Mouse (Mus musculus) lung, postnatal 4 days (tissue): ENCODE data around the gene Jund.
A peak's percentile ranks its signal among the peaks of the same experiment; 100 is the strongest.

Experiments used
- DNase-seq, 2 experiments: peaks; one replicate each; pipeline ENCODE4 v3.0.0; 2021

The Jund gene

GRCm38 (mm10) chr8:70675336-70675735 lies 23.4 kb upstream of the Jund start:
- DNase-seq: no peak

DNA sequence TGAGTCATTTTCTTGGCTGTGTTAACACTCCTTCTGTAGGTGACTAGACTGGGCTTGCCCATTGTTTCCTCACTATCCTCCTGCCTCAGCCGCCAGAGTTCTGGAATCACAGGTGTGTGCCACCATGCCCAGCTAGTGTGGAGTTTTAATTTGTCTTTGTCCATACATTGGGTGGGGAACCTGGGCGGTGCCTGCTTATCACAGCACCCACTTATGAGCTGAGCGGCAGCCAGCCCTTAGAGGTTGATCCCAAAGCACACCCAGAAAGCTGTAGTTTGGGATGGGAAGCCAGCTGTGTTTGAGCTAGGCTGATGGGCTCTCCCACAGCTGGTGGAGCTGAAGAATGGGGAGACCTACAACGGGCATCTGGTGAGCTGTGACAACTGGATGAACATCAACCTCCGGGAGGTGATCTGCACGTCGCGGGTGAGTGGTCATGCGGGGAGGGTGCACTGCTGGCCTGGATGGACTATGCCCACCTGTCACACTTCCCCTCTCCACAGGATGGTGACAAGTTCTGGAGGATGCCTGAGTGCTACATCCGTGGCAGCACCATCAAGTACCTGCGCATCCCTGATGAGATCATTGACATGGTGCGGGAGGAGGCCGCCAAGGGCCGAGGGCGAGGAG lies 21.2 kb upstream of the Jund start:
- no peak for DNase-seq

- no peak for DNase-seq
Observed at GRCm38 (mm10) chr8:70678679-70679078, 20.1 kb upstream of the Jund start.

GRCm38 (mm10) chr8:70679404-70679803 lies 19.3 kb upstream of the Jund start:
- no peak for DNase-seq

DNA sequence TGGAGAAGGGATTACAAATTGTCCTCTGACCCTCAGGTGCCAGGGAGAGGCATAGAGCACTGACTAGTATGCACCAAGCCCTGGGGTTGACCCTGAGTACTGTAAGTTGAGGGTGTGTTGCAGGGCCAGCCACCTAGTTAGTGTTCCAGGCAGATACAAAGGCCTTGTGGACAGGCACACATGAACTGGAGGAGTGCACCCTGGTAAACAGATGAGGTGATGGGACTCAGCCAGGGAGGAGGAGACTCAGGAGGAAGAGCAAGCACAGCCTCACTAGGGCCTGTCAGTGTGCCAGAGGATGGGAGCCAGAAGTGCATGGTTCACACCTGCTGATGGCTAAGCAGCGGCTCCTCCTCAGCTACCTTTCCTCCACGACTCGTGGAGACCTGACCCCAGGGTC lies 18.7 kb upstream of the Jund start:
- no peak for DNase-seq

GRCm38 (mm10) chr8:70681410-70681809 lies 17.3 kb upstream of the Jund start:
- DNase-seq: no peak

GRCm38 (mm10) chr8:70682193-70682592 lies 16.6 kb upstream of the Jund start:
- DNase-seq: peak; percentile 85 to 89

GRCm38 (mm10) chr8:70682692-70683091 lies 16.1 kb upstream of the Jund start:
- DNase-seq: no peak

DNA sequence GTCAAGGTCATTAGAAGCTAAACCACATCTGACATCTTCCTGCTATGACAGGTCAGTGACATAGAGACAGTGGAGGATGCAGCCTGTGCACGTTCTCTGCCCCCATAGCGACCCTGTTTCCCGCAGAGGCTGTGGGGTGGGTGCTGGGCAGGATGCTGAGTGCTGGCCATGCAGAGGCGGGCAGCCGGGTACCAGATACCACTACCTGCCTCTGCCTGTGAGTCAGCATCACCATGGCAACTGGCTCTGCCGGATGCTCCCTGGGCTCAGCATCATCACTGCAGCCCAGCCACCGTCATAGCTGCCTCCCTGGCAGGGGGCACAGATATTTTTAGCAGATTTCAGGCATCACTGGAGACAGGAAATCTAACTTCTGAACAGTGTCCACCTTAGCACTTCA lies 14.5 kb upstream of the Jund start:
- DNase-seq: no peak

- DNase-seq: peak; percentile 70 to 76
Observed at GRCm38 (mm10) chr8:70687576-70687975, 11.2 kb upstream of the Jund start.

DNA sequence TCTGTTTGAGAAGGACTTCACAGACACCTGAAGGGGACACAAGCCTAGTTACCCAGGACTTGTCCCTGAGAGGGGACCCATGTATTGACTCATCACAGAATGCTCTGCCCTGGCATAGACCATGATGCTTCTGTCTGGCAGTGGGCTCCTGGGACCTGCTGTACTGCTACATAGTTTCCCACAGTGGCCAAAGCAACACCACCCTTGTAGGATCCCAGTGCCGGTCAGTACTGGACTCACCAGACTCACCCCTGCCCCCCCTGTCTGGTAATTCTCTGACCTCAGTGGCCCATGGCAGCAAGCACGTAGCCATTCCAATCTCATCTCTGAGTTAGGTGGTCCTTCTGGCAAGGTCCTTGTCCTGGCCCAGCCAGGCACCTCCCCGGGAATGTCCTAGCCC lies 10.6 kb upstream of the Jund start:
- DNase-seq: no peak

DNA sequence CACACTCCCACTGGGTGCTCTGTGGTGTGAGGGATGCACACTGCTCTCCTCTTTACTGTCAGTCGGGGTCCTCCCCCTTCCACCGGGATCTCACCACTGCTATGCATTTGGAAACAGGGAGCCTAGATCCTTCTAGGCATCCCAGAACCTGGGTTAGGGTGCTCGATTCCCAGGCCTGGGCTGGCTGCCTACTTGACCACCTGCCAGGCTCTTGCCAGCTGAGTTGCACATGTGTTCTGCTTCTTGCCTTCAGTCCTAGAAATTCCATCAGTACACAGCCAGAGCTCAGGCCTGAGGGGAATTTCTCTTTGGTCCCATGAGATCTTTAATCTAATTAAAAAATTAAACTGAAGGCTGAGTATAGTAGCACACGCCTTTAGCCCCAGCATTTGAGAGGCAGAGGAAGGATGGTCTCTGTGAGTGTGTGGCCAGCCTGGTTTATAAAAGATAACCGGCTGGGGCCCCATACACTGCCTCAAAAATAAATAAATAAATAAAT lies 8.8 kb upstream of the Jund start:
- no peak for DNase-seq

DNA sequence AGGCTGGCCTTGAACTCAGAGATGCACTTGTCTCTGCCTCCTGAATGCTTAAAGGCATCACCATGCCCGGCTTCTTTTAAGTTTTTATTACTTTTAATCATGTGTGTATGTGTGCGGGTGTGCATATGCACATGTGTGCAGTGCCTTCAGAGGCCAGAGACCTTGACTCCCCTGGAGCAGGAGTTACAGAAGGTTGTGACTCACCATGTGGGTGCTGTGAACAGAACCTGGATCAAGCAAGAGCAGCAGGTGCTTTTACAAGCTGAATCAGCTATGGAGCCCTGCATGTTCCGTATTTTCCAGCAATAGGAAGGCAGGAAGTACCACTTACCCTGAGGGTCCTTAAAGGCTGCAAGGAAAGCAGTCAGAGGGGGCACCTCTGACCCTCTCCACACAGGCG lies 7.5 kb upstream of the Jund start:
- no peak for DNase-seq

DNA sequence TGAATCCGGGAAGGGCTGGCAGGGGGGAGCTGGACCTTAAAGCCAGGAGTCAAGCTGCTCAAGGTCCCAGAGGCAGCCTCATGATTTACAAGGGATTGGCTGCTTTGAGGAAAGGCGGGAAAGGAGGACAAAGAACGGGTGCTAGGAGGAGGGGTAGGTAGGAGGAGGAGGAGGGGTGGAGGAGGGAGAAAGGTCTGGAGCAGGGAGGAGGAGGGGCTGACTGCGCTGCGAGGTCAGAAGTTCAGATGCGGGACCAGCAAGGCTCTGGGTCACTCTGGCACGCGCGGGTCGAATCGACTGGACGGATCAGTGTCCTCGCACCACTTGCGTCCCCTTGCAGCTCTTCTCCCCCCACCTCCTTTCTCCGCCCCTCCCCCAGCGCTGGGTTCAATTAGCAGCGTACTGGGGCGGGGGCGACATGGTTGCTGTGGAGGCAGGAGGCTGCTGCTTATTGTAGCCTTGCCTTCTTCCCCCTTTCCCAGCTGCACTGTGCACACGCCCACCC lies 7.0 kb upstream of the Jund start:
- DNase-seq: no peak

DNA sequence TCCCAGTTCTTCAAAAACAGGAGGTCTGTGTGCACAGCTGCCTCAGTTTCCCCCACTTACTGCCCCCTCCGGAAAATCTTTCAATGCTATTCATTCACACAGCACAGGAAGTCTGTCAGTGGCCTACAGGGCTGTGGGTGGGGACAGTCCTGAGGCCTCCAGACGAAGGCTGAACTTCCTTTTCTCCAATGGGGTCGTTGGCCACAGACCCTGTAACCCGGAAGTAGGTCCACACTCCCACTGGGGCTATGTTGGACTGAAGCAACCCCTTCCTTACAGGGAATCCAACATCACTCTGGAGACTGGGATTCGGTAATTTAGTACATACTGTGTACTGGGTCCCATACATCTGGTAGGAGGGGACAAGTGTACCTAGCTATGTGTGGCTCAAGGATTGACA lies 5.1 kb upstream of the Jund start:
- DNase-seq: no peak

DNA sequence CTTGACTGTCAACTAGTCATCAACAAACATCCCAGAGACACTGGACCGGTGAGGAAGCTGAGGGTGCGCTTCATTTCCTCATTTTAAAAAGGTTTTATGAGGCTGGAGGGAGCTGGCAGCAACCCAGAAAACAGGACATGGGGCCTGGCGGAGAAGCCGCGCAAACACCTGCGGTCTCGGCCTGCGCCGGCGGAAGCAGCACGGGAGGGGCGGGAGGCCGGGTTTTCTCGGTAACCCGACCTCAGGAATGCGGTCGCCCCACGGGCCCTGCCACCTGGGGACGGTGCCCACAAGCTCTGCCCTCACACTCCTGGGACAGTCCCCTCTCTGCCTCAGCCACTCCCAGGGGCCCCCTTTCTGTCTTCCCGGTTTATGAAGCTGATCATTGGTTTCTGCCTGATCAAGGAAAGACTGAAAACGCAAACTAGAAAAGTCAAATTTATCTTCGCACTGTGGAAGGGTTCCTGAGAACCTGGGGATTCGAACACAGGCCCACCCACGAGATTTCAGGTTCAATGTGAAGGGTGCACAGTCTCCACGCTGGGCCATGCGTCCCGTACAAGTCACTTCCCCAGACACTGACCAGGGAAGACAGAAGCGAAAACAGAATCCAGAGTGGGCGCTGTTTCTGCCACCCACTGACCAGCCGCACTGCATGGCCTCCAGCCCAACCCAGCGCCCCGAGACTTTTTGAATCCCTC lies 3.3 kb upstream of the Jund start:
- peak; percentile 82 to 89 for DNase-seq

GRCm38 (mm10) chr8:70696019-70696885 lies 2.5 kb upstream of the Jund start:
- DNase-seq: peak; percentile 83 to 90

- DNase-seq: no peak
Observed at GRCm38 (mm10) chr8:70696946-70697345, 1.8 kb upstream of the Jund start.

DNA sequence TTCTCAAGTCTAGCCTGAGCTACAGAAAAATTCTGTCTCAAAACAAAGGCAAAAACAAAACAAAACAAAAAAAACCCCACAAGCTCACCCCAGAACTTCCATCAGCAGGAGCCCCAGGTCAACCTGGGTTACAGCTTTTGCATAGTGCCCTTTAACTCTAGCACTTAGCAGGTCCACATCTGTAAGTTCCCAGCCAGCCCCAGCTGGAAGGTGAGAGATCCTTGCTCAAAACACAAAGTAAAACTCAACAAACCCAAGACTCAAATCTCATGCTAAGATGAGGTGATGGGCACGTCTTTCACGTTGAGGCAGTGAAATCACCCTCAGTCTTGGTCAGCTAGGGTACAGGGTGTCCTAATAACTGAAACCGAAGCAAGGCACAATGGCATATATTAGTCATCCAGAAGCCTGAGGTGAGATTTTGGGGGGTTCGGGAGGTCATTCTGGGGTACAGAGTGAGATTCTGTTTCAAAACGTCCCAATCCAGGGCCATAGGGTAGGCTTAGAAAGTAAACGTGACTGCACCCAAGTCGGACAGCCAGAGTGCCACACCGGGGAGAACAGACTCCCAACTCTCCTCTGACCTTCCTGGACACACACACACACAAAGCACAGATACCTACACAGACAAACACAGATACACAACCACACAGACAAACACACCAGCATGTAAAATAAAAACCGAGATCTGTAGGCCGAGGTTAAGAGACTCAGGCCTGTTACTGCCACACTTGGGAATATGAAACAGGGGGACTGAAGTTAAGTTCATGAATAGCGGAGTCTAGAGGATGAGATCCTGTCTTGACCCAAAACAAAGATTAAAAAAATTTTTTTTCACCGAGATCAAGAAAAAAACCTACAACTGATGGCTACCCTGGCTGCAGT lies 1.1 kb upstream of the Jund start:
- no peak for DNase-seq

DNA sequence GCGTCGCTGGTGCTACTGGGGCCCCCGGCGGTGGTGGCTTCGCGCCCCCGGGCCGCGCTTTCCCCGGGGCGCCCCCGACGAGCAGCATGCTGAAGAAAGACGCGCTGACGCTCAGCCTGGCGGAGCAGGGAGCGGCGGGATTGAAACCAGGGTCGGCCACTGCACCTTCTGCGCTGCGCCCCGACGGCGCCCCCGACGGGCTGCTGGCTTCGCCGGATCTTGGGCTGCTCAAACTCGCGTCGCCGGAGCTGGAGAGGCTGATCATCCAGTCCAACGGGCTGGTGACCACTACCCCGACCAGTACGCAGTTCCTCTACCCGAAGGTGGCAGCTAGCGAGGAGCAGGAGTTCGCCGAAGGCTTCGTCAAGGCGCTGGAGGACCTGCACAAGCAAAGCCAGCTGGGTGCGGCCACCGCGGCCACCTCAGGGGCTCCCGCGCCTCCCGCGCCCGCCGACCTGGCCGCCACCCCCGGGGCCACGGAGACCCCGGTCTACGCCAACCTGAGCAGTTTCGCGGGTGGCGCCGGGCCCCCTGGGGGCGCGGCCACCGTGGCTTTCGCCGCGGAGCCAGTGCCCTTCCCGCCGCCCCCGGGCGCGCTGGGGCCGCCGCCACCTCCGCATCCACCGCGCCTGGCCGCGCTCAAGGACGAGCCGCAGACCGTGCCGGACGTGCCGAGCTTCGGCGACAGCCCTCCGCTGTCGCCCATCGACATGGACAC lies 526 bp downstream of the Jund start:
- no peak for DNase-seq

DNA sequence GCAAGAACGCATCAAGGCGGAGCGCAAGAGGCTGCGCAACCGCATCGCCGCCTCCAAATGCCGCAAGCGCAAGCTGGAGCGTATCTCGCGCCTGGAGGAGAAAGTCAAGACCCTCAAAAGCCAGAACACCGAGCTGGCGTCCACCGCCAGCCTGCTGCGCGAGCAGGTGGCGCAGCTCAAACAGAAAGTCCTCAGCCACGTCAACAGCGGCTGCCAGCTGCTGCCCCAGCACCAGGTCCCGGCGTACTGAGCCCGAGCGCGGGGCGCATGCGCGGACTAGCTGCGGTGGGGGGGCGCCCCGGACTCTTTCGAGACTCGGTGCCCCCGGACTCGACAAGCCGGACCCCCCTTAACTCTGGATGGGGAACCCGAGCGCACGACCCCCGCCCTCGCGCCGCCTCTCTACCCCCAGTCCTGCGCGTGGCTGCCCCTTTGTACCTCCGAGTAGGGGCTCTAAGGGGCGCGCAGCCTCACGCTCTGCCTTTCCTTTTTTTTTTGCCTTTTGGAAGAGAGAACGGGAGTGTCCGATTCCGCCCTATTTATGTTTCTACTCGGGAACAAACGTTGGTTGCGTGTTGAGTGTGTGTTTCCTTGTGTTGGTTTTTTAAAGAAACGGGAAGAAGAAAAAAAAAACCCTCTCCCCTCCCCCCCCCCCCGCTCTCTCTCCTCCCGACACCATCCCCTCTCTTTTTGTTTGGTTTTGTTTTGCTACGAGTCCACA lies 1.2 kb downstream of the Jund start:
- DNase-seq: peak; percentile 85 to 92
